Mouse (Mus musculus) myocyte (in vitro differentiated cells): ENCODE results near the gene Als2cr12. TPM values are rescaled to one million over a fixed set of nuclear protein-coding genes. Genes with fewer than 3 reads are reported as not detected.
"Not testable (repeated sequence)": the region's sequence is repeated elsewhere in the genome, so short reads cannot be mapped to it uniquely, and the experiment has no call there.

Experiments used
- H3K27me3 ChIP-seq: one replicate; pipeline ENCODE4 v1.6.1; 2011; ENCODE audit not compliant: control insufficient read depth, insufficient read depth, insufficient read length
- H3K36me3 ChIP-seq: one replicate; pipeline ENCODE4 v1.6.1; 2011; ENCODE audit not compliant: control insufficient read depth, insufficient read depth
- H3K4me2 ChIP-seq: one replicate; pipeline ENCODE4 v1.6.1; 2011; ENCODE audit warnings: low read depth, control low read depth
- H3K4me3 ChIP-seq: one replicate; pipeline ENCODE4 v1.5.1; 2011; ENCODE audit warnings: mild to moderate bottlenecking, control low read depth, moderate library complexity
- H3K79me2 ChIP-seq: one replicate; pipeline ENCODE4 v1.6.1; 2011; ENCODE audit not compliant: control insufficient read depth, insufficient read depth
- H3ac ChIP-seq: one replicate; pipeline ENCODE4 v1.6.1; 2011; ENCODE audit not compliant: control insufficient read depth, insufficient read length
- CEBPB ChIP-seq: IDR thresholded peaks from 2 replicates; pipeline ENCODE4 v1.6.1; 2011; ENCODE audit warnings: mild to moderate bottlenecking, moderate library complexity; ENCODE audit not compliant: poor library complexity, insufficient read depth, severe bottlenecking
- E2F4 ChIP-seq: IDR thresholded peaks from one replicate; pipeline ENCODE4 v1.6.1; 2011; ENCODE audit warnings: mild to moderate bottlenecking, control low read depth, moderate library complexity; ENCODE audit not compliant: insufficient read depth
- MAX ChIP-seq: IDR thresholded peaks from one replicate; pipeline ENCODE4 v1.6.1; 2011; ENCODE audit warnings: low read depth, mild to moderate bottlenecking, control low read depth
- MYOD1 ChIP-seq, 3 experiments: IDR thresholded peaks; one replicate each; pipeline ENCODE4 v1.6.1; 2011; ENCODE audit warnings: control low read depth in 2 of 3, low read depth in 2 of 3, mild to moderate bottlenecking in 2 of 3, moderate library complexity in 1 of 3; ENCODE audit not compliant: insufficient read length in 2 of 3, control insufficient read depth in 1 of 3
- MYOG ChIP-seq, 3 experiments: IDR thresholded peaks; one replicate each; pipeline ENCODE4 v1.6.1; 2011; ENCODE audit warnings: control low read depth in 2 of 3, low read depth in 2 of 3, mild to moderate bottlenecking in 2 of 3; ENCODE audit not compliant: insufficient read length in 2 of 3, control insufficient read depth in 1 of 3, insufficient read depth in 1 of 3
- POLR2A ChIP-seq: IDR thresholded peaks from one replicate; pipeline ENCODE4 v1.6.1; 2011; ENCODE audit warnings: low read depth, mild to moderate bottlenecking, control low read depth, moderate library complexity; ENCODE audit not compliant: insufficient read length
- POLR2AphosphoS2 ChIP-seq: IDR thresholded peaks from one replicate; pipeline ENCODE4 v1.6.1; 2011; ENCODE audit warnings: low read depth, control low read depth; ENCODE audit not compliant: insufficient read length
- REST ChIP-seq: IDR thresholded peaks from one replicate; pipeline ENCODE4 v1.6.1; 2011; ENCODE audit warnings: mild to moderate bottlenecking, control low read depth, moderate library complexity; ENCODE audit not compliant: insufficient read depth, insufficient read length
- SRF ChIP-seq: IDR thresholded peaks from one replicate; pipeline ENCODE4 v1.6.1; 2011; ENCODE audit warnings: low read depth; ENCODE audit not compliant: control insufficient read depth, insufficient read length
- TCF12 ChIP-seq: IDR thresholded peaks from one replicate; pipeline ENCODE4 v1.6.1; 2011; ENCODE audit warnings: mild to moderate bottlenecking, control low read depth; ENCODE audit not compliant: poor library complexity, insufficient read depth, severe bottlenecking
- TCF3 ChIP-seq: IDR thresholded peaks from one replicate; pipeline ENCODE4 v1.6.1; 2011; ENCODE audit warnings: low read depth, control low read depth; ENCODE audit not compliant: insufficient read length
- USF1 ChIP-seq: IDR thresholded peaks from one replicate; pipeline ENCODE4 v1.6.1; 2011; ENCODE audit warnings: low read depth, mild to moderate bottlenecking, control low read depth, moderate library complexity
- polyA plus RNA-seq: library from polyadenylated mRNA; unstranded; fragments of >200 nt; fragmentation: generic; extraction: Trizol; gene quantifications from one replicate; pipeline ENCODE4 v1.2.1, GENCODE M21; 2012; ENCODE audit warnings: missing spikeins

The Als2cr12 gene
- polyA plus RNA-seq, 1 experiment: 0.07 TPM

- H3ac ChIP-seq: peak overlapping the region; percentile 25
- no peaks in the 10 kb centered on the region for H3K27me3 ChIP-seq
- H3K79me2 ChIP-seq: no peaks in the 10 kb centered on the region
- H3K4me2 ChIP-seq: peak overlapping the region; percentile 62
- TF ChIP-seq USF1: no peak
- TF ChIP-seq SRF: no peak
- TF ChIP-seq TCF12: no peak
- no peak for TF ChIP-seq MAX
- TF ChIP-seq REST: no peak
- no peak for TF ChIP-seq MYOD1 (IDR thresholded peaks at IDR 0.05; ENCODE audit: control insufficient read depth in 1 of 3, insufficient read length in 2 of 3, low read depth in 2 of 3)
- TF ChIP-seq TCF3: no peak
- TF ChIP-seq CEBPB: no peak
- TF ChIP-seq POLR2A: peak; percentile 67
- TF ChIP-seq POLR2AphosphoS2: peak; percentile 22
- TF ChIP-seq E2F4: no peak
- TF ChIP-seq MYOG (IDR thresholded peaks at IDR 0.05; ENCODE audit: control insufficient read depth in 1 of 3, insufficient read depth in 1 of 3, insufficient read length in 2 of 3, low read depth in 2 of 3): no peak
- H3K36me3 ChIP-seq: no peaks in the 10 kb centered on the region
- peak overlapping the region; percentile 54 for H3K4me3 ChIP-seq
Observed at GRCm38 (mm10) chr1:58652480-58653403, 43.0 kb downstream of the Als2cr12 start.

DNA sequence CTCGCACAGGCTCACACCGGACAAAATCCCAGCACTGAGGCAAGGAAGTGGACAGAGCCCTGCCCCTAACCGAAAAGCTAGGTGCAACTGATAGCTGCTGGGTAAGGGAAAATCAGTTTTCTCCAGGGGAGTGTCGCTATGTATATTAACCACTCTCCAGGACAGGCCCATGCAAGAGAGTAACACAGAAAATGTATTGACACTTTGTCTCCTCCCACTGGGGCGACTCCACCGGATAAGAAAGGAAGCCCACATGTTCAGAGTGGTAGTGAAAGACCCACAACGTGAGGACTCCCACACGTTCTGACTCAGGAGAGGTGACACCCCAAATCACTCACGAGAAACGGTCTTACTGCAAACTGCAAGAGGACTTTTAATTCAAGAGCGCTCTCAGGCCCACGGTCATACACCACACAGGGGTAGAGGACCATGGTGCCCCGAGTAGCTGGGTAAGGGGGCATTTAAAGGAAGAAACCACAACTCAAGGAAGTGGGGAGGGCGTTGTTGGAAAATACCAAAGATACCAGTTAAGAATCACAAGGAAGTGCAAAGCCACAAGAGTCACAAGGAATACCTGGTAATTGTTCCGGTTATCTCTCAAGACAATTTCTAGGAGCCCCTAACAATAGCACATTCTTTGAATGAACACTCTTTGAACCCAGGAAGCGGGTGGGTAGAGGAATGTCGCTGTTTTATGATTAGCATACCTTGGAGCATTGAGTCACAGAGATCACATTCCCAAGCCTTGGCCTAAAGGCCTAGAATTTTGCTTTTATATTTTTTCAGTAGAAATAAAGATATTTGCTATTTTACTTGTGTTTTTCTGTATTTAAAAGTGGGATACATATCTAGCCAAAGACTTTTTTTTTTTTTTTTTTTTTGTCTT, 44.0 kb downstream of the Als2cr12 start:
- H3K79me2 ChIP-seq, H3K27me3 ChIP-seq, H3K36me3 ChIP-seq: not testable (repeated sequence)
- peak overlapping the region; percentile 25 for H3ac ChIP-seq
- peak overlapping the region; percentile 62 for H3K4me2 ChIP-seq
- H3K4me3 ChIP-seq: peak overlapping the region; percentile 54

GRCm38 (mm10) chr1:58628847-58629246, 66.9 kb downstream of the Als2cr12 start:
- H3K4me2 ChIP-seq: not testable (repeated sequence)

GRCm38 (mm10) chr1:58621996-58622748, 73.6 kb downstream of the Als2cr12 start:
- H3K36me3 ChIP-seq: no peaks in the 10 kb centered on the region
- no peak overlapping the region for H3ac ChIP-seq
- no peaks in the 10 kb centered on the region for H3K79me2 ChIP-seq
- H3K4me2 ChIP-seq: no peak overlapping the region
- H3K27me3 ChIP-seq: no peaks in the 10 kb centered on the region
- no peak for TF ChIP-seq USF1
- TF ChIP-seq SRF: no peak
- TF ChIP-seq POLR2AphosphoS2: no peak
- TF ChIP-seq POLR2A: no peak
- TF ChIP-seq MAX: no peak
- TF ChIP-seq E2F4: no peak
- no peak for TF ChIP-seq REST
- no peak for TF ChIP-seq TCF12
- no peak for TF ChIP-seq MYOG (IDR thresholded peaks at IDR 0.05; ENCODE audit: control insufficient read depth in 1 of 3, insufficient read depth in 1 of 3, insufficient read length in 2 of 3, low read depth in 2 of 3)
- TF ChIP-seq TCF3: no peak
- no peak for TF ChIP-seq CEBPB
- no peak for TF ChIP-seq MYOD1 (IDR thresholded peaks at IDR 0.05; ENCODE audit: control insufficient read depth in 1 of 3, insufficient read length in 2 of 3, low read depth in 2 of 3)
- no peak overlapping the region for H3K4me3 ChIP-seq

More at GRCm38 (mm10) chr1:58628847-58629246, 66.9 kb downstream of the Als2cr12 start:
- not testable (repeated sequence) for H3K79me2 ChIP-seq, H3K4me3 ChIP-seq, H3K36me3 ChIP-seq, H3ac ChIP-seq, H3K27me3 ChIP-seq

DNA sequence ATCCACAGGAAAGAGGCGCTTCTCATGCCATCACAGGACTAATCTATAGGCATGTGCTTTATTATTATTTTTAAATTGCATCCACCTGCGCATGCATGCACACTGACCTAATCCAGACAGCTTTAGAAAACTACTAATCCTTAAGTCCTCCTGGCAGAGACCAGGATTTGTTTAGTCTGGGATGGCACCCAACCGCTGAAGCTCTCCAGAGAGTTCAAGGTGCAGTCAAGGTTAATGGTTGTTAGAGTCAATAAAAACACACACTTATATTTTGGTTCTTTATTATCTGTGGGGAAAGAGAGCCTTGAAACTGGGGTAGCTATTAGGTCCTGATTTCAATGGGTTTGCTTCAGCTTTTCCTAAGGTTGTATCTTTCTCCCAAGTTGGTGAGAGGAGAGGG, 74.5 kb downstream of the Als2cr12 start:
- no peaks in the 10 kb centered on the region for H3K36me3 ChIP-seq
- H3K4me3 ChIP-seq: no peak overlapping the region
- H3K27me3 ChIP-seq: no peaks in the 10 kb centered on the region
- H3K79me2 ChIP-seq: no peaks in the 10 kb centered on the region
- TF ChIP-seq TCF3: no peak
- H3ac ChIP-seq: no peak overlapping the region
- H3K4me2 ChIP-seq: no peak overlapping the region
